Mouse (Mus musculus): ENCODE results near the gene Hgfac. TPM values are rescaled to one million over a fixed set of nuclear protein-coding genes. Genes with fewer than 3 reads are reported as not detected.

The Hgfac gene
- total RNA-seq, 2 experiments from 2014 or later, result 0.87 to 1.7 TPM

DNA sequence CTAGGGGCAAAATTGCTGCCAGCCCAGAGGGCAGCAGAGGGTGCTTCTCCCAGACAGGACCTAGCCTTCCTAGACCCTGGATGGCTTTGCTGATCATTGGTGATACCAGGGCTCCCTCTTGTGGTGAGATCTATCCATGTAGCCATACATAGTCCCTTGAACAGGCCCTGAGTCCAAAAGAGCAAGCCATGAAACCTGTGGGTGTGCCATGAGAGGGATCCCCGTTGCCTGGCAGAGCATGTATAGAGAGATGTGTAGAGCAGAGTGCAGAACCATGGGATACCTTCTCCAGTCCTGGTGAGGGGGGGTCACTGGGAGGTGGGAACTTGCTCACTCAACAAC, 1.8 kb downstream of the Hgfac start:
- Histone ChIP-seq H3K27ac (no peak overlapping the region), H3K4me3 (no peak overlapping the region)
- intact Hi-C loops (cut with DNase I), result loop anchor here (1.0 to 5.0 kb wide), 3 partner anchors 57 to 371 kb away; no protein-coding TSS in a partner anchor
- TF ChIP-seq CTCF (IDR thresholded peaks at IDR 0.05), result peak; percentile 88
- peak; percentile 73 to 78 for DNase-seq (ENCODE audit: extremely low spot score in 1 of 2, low spot score in 2 of 2)

DNA sequence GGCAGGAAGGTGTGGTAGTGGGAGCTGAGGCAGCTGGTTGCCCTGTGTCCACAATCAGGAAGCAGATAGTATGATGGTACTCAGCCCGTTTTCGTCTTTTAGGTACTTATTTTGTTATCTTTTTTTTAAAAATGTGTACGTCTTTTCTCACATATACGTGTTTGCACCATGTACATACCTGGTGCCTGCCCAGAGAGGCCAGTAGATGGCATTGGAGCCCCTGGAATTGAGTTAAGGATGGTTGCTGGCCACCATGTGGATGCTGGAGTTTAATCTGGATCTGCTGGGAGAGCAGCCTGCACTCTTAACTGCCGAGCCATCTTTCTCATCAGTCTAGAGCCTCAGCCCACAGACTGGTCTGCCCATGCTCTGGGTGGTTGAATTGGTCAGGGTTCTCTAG, 9.2 kb downstream of the Hgfac start:
- intact Hi-C loops (cut with DNase I), result loop anchor here (2.0 kb wide), 1 partner anchor 298 kb away; no protein-coding TSS in a partner anchor
- Histone ChIP-seq H3K4me3 (no peak overlapping the region), H3K27ac (no peak overlapping the region)
- DNase-seq (ENCODE audit: extremely low spot score in 1 of 2, low spot score in 2 of 2), result no peak
- peak; percentile 44 for TF ChIP-seq CTCF (IDR thresholded peaks at IDR 0.05)

- DNase-seq (ENCODE audit: extremely low spot score in 1 of 2, low spot score in 2 of 2), result no peak
These were observed 13.3 kb downstream of the Hgfac start for GRCm38 (mm10) chr5:35054628-35055027.

GRCm38 (mm10) chr5:35055076-35055475, 13.8 kb downstream of the Hgfac start:
- intact Hi-C loops (cut with DNase I), result loop anchor here (5.0 kb wide), 1 partner anchor 82 kb away; no protein-coding TSS in a partner anchor
- no peak for TF ChIP-seq CTCF (IDR thresholded peaks at IDR 0.05)
- no peak overlapping the region for H3K27ac ChIP-seq
- no peak for DNase-seq (ENCODE audit: extremely low spot score in 1 of 2, low spot score in 2 of 2)
- no peak overlapping the region for H3K4me3 ChIP-seq

More at GRCm38 (mm10) chr5:35054628-35055027, 13.3 kb downstream of the Hgfac start:
- H3K4me3 ChIP-seq, result no peak overlapping the region
- no peak overlapping the region for H3K27ac ChIP-seq
- no peak for TF ChIP-seq CTCF (IDR thresholded peaks at IDR 0.05)
- intact Hi-C loops (cut with DNase I), result loop anchor here (5.0 kb wide), 1 partner anchor 83 kb away; no protein-coding TSS in a partner anchor

- intact Hi-C loops (cut with DNase I), result loop anchor here (5.0 kb wide), 1 partner anchor 80 kb away; no protein-coding TSS in a partner anchor
- peak within 1 kb of the TSS; percentile 57 for H3K4me3 ChIP-seq
- DNase-seq (ENCODE audit: extremely low spot score in 1 of 2, low spot score in 2 of 2), result peak; percentile 47 to 64
- H3K27ac ChIP-seq, result peak within 1 kb of the TSS; percentile 91
- TF ChIP-seq CTCF (IDR thresholded peaks at IDR 0.05), result peak; percentile 34
These were observed 15.5 kb downstream of the Hgfac start, which contains the start of gene Dok7 for GRCm38 (mm10) chr5:35056604-35057432. TSS of gene Dok7 (plus strand) at chr5:35056766.

DNA sequence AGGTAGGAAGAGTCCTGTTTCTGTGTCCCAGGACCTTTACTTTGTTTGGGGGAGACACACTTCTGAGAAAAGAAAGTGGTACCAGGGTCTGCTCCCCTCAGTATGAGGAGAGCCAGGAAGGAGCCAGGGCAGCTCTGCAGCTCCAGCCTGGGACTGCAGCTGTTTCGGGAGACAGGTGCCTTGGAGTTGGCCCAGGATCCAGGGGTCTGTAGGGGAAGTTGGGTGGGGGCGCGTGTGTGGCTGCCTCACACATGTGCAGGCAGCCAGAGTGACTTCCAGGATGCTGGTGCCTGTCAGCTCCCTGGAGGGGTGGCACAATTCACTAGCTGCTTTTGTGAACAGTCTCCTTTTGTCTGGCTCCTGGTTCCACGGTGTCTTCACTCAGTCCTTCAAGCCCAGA, 16.3 kb downstream of the Hgfac start:
- DNase-seq (ENCODE audit: extremely low spot score in 1 of 2, low spot score in 2 of 2), result no peak
- intact Hi-C loops (cut with DNase I), result loop anchor here (5.0 kb wide), 1 partner anchor 80 kb away; no protein-coding TSS in a partner anchor
- Histone ChIP-seq H3K4me3 (peak overlapping the region; percentile 57), H3K27ac (peak overlapping the region; percentile 91)
- TF ChIP-seq CTCF (IDR thresholded peaks at IDR 0.05), result no peak

DNA sequence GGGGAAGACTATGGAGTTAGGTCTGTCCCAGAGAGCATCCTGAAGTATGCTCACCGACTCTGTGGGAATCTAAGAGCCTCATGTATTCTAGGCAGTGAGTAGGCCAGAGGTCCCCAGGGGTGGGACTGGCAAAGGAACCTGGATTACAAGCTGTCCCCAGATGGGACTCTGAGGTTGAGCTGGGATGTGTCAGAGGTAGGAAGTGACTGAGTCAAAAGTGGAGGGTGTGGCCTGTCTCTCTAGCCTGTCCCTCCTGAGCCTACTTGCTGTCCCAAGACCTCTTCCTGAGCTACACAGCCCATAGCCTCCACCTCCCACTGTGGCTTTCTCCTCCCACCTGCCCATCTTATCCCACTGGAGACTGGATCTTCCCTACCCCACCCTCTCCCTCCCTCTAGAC, 16.9 kb downstream of the Hgfac start:
- TF ChIP-seq CTCF (IDR thresholded peaks at IDR 0.05), result no peak
- intact Hi-C loops (cut with DNase I), result loop anchor here (5.0 kb wide), 1 partner anchor 79 kb away; no protein-coding TSS in a partner anchor
- Histone ChIP-seq H3K27ac (peak overlapping the region; percentile 45; the same call in 1 of the 2 replicates), H3K4me3 (peak overlapping the region; percentile 57)
- DNase-seq (ENCODE audit: extremely low spot score in 1 of 2, low spot score in 2 of 2), result no peak

- TF ChIP-seq CTCF (IDR thresholded peaks at IDR 0.05), result no peak
- intact Hi-C loops (cut with DNase I), result no loop called here
- no peak overlapping the region for H3K4me3 ChIP-seq
- no peak overlapping the region for H3K27ac ChIP-seq
- no peak for DNase-seq (ENCODE audit: extremely low spot score in 1 of 2, low spot score in 2 of 2)
These were observed 18.8 kb downstream of the Hgfac start for GRCm38 (mm10) chr5:35060098-35060497.

- no peak for TF ChIP-seq CTCF (IDR thresholded peaks at IDR 0.05)
- Histone ChIP-seq H3K4me3 (no peak overlapping the region), H3K27ac (no peak overlapping the region)
- no peak for DNase-seq (ENCODE audit: extremely low spot score in 1 of 2, low spot score in 2 of 2)
- intact Hi-C loops (cut with DNase I), result no loop called here
These were observed 28.5 kb downstream of the Hgfac start for GRCm38 (mm10) chr5:35069841-35070240.

- DNase-seq (ENCODE audit: extremely low spot score in 1 of 2, low spot score in 2 of 2), result no peak
- H3K27ac ChIP-seq, result no peak overlapping the region
- intact Hi-C loops (cut with DNase I), result no loop called here
- no peak overlapping the region for H3K4me3 ChIP-seq
- no peak for TF ChIP-seq CTCF (IDR thresholded peaks at IDR 0.05)
These were observed 29.0 kb downstream of the Hgfac start for GRCm38 (mm10) chr5:35070314-35070713.

DNA sequence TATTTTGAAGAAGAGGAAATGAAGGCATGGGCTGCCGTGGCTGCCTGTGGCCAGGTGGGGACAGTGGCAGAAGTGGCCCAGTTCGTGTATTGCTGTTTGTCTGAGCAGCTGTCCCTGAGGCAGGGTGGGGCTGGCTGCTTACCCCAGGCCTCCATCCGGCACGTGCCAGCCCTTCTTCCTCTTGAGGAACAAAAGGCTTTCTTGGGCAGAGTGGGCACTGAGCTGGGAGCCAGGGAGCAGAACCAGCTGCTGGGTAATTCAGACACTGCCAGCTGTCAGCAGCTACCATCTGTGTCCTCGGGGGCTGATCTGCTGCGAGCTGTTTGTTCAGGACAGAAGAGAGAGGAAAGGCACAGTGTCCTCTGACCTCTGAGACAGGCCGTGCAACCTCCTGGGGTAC, 29.6 kb downstream of the Hgfac start:
- intact Hi-C loops (cut with DNase I), result no loop called here
- no peak for TF ChIP-seq CTCF (IDR thresholded peaks at IDR 0.05)
- no peak for DNase-seq (ENCODE audit: extremely low spot score in 1 of 2, low spot score in 2 of 2)

DNA sequence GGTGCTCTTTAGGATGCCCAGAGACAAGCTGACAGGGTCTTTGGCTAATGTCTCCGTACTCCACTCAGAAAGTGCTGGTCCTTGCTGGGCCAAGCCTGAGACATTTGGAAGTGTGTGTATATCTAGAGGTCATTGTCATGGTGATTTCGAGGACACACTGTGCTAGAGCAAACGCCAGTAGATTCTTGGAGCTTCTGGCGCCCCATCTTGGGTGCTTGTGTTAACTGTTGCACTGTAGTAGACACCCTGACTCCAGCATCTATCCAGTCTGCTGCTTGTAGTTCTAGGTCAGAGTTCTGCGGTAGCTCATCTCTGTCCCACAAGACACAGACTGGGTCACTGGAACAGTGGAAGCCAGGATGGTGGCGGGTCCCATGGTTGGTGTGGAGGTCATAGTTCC, 30.5 kb downstream of the Hgfac start:
- Histone ChIP-seq H3K4me3 (no peak overlapping the region), H3K27ac (no peak overlapping the region)
- intact Hi-C loops (cut with DNase I), result no loop called here
- no peak for TF ChIP-seq CTCF (IDR thresholded peaks at IDR 0.05)
- no peak for DNase-seq (ENCODE audit: extremely low spot score in 1 of 2, low spot score in 2 of 2)

More for the DNA sequence above, 29.6 kb downstream of the Hgfac start:
- no peak overlapping the region for H3K4me3 ChIP-seq
- H3K27ac ChIP-seq, result no peak overlapping the region
